Mouse (Mus musculus): Measurements from ENCODE around the gene Arsk. TPM values are rescaled to one million over a fixed set of nuclear protein-coding genes. Genes with fewer than 3 reads are reported as not detected.

Arsk gene
- total and polyA plus RNA-seq, 2 experiments from 2014 or later = 1.4 to 2.4 TPM

DNA sequence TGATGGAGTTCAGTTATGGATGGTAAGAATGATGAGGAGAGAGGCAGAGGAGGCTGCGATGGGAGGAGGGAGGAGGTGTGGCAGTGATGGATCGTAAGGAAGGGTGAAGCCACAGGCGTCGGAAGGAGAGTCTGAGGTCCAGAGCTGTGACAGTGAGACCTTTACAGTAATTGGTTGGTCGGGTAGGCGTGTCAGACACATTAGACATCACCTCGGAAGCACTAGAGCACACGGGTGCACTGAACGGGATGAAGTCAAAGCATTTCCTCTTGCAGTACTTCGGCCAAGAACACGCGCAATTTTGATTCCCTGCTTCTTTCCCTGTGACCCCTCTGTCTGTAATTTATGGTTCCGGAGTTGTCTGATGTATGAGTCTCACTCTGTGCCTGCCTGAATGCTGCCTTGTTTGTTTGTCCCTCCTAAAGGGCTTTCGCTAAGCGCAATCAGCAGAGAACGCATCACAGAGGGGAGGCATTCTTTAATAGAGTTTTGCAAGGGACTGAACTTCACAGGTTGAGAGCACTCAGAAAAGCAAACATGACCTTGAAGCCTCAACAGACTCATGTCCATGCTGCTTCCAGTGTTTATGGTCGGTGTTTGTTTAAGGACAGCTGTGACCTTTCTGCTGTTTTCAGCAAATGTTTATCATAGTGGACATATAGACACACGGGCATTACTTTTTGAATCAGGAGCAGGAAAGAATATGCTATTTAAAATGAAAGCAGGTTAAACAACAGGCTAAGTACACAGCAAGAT is 10.8 kb upstream of the Arsk start:
- Histone ChIP-seq H3K9me3 (replicated peaks; ENCODE audit: control insufficient read depth, low read length) (no peaks in the 10 kb centered on the region), H3K9ac (replicated peaks; ENCODE audit: low read depth, low read length) (no peak overlapping the region), H3K36me3 (replicated peaks; ENCODE audit: control insufficient read depth, insufficient read depth, low read length) (peaks cover 45% of the 10 kb centered on the region), H3K4me2 (ENCODE audit: low read depth, low read length) (no peak overlapping the region), H3K27ac (ENCODE audit: low read depth) (no peak overlapping the region), H3K27me3 (ENCODE audit: control insufficient read depth, insufficient read depth, low read length) (no peaks in the 10 kb centered on the region), H3K4me1 (ENCODE audit: control insufficient read depth, insufficient read depth) (no peaks in the 10 kb centered on the region), H3K4me3 (ENCODE audit: low read depth, low read length) (no peak overlapping the region)
- DNase-seq (ENCODE audit: low spot score) = no peak
- TF ChIP-seq EP300 (IDR thresholded peaks at IDR 0.05; ENCODE audit: low read depth) (no peak), CTCF (IDR thresholded peaks at IDR 0.05; ENCODE audit: low read depth) (no peak)
- 85% methylated on average over 18 of the region's 18 CpGs for whole genome bisulfite sequencing
- no peak for ATAC-seq (ENCODE audit: insufficient read depth, low read depth)

DNA sequence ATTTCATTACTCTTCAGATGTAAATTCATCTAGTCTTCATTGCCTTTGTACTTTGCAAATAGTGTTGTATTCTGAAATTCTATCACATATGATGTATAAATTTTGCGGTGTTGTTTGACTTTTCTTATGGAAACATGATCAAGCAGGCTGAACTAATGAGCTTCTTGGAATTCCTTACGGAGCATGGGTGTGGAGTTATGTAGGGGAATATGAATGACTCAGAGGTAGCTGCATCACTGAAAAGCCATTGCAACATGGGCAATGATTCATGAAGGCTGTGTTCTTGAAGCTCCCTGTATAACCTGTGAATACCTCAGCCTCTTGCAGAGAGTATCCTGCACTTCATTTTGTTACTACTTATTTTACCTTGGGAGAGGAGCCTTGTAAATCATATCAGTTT is 3.5 kb upstream of the Arsk start:
- Histone ChIP-seq H3K9me3 (replicated peaks; ENCODE audit: control insufficient read depth, low read length) (no peaks in the 10 kb centered on the region), H3K36me3 (replicated peaks; ENCODE audit: control insufficient read depth, insufficient read depth, low read length) (no peaks in the 10 kb centered on the region), H3K27me3 (ENCODE audit: control insufficient read depth, insufficient read depth, low read length) (no peaks in the 10 kb centered on the region), H3K27ac (ENCODE audit: low read depth) (no peak overlapping the region), H3K4me3 (ENCODE audit: low read depth, low read length) (no peak overlapping the region), H3K4me1 (ENCODE audit: control insufficient read depth, insufficient read depth) (peaks cover 9% of the 10 kb centered on the region; the same call in 1 of the 2 replicates), H3K9ac (replicated peaks; ENCODE audit: low read depth, low read length) (no peak overlapping the region), H3K4me2 (ENCODE audit: low read depth, low read length) (no peak overlapping the region)
- TF ChIP-seq EP300 (IDR thresholded peaks at IDR 0.05; ENCODE audit: low read depth) (no peak), CTCF (IDR thresholded peaks at IDR 0.05; ENCODE audit: low read depth) (no peak)
- ATAC-seq (ENCODE audit: insufficient read depth, low read depth) (no peak), DNase-seq (ENCODE audit: low spot score) (no peak)
- WGBS = 95% methylated on average over 2 of the region's 2 CpGs

DNA sequence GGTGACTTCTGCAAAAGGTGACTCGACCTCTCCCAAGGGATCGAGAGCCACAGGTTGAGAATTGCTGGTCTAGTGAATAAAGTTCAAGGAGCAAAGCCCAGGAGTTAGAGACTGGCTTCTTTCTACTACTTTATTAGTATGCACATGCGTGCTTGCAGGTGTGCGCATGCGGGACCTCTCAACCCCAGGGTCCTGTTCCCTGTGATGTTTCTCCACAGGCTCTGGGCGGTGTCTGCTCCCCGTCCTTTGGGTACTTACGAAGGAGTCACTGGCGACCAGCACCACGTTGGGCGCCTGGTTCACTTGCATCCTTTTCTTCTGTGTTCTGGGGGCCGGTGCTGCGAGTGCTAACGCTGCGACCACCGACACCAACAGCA is 356 bp downstream of the Arsk start:
- peak overlapping the region; percentile 59; the same call in 1 of the 2 replicates for H3K9ac ChIP-seq (replicated peaks; ENCODE audit: low read depth, low read length)
- H3K27me3 ChIP-seq (ENCODE audit: control insufficient read depth, insufficient read depth, low read length) = no peaks in the 10 kb centered on the region
- H3K4me1 ChIP-seq (ENCODE audit: control insufficient read depth, insufficient read depth) = peaks cover 9% of the 10 kb centered on the region; the same call in 1 of the 2 replicates
- no peak for TF ChIP-seq CTCF (IDR thresholded peaks at IDR 0.05; ENCODE audit: low read depth)
- no peak for TF ChIP-seq EP300 (IDR thresholded peaks at IDR 0.05; ENCODE audit: low read depth)
- peak; percentile 75 for ATAC-seq (ENCODE audit: insufficient read depth, low read depth)
- H3K36me3 ChIP-seq (replicated peaks; ENCODE audit: control insufficient read depth, insufficient read depth, low read length) = no peaks in the 10 kb centered on the region
- H3K27ac ChIP-seq (ENCODE audit: low read depth) = peak overlapping the region; percentile 63
- peak; percentile 30 for DNase-seq (ENCODE audit: low spot score)
- H3K9me3 ChIP-seq (replicated peaks; ENCODE audit: control insufficient read depth, low read length) = no peaks in the 10 kb centered on the region
- 5% methylated on average over 16 of the region's 16 CpGs for WGBS
- peak overlapping the region; percentile 68 for H3K4me2 ChIP-seq (ENCODE audit: low read depth, low read length)
- peak overlapping the region; percentile 76 for H3K4me3 ChIP-seq (ENCODE audit: low read depth, low read length)

DNA sequence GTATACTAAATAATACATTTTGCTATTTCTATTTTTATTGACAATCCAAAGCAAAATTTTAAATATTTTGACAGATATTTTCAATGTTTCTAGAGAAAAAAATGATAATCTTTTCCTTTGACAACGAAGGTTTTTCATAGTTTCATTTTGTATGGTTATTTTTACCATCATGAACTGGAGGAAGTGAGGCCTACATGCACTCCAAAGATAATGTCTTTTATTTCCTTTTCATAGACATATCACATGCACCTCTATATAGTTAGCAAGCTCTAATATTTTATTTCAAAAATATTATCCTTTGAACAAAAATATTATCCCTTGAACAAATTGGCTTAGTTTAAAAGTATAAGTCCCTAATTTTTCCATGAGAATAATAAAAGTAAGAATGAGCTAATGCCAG is 24.1 kb downstream of the Arsk start:
- WGBS = 49% methylated on average over 1 of the region's 1 CpGs
- Histone ChIP-seq H3K4me3 (ENCODE audit: low read depth, low read length) (no peak overlapping the region), H3K36me3 (replicated peaks; ENCODE audit: control insufficient read depth, insufficient read depth, low read length) (no peaks in the 10 kb centered on the region), H3K9ac (replicated peaks; ENCODE audit: low read depth, low read length) (no peak overlapping the region), H3K27ac (ENCODE audit: low read depth) (no peak overlapping the region), H3K4me1 (ENCODE audit: control insufficient read depth, insufficient read depth) (no peaks in the 10 kb centered on the region), H3K4me2 (ENCODE audit: low read depth, low read length) (no peak overlapping the region), H3K9me3 (replicated peaks; ENCODE audit: control insufficient read depth, low read length) (no peaks in the 10 kb centered on the region), H3K27me3 (ENCODE audit: control insufficient read depth, insufficient read depth, low read length) (no peaks in the 10 kb centered on the region)
- TF ChIP-seq EP300 (IDR thresholded peaks at IDR 0.05; ENCODE audit: low read depth) = no peak
- no peak for TF ChIP-seq CTCF (IDR thresholded peaks at IDR 0.05; ENCODE audit: low read depth)
- no peak for ATAC-seq (ENCODE audit: insufficient read depth, low read depth)
- DNase-seq (ENCODE audit: low spot score) = no peak

DNA sequence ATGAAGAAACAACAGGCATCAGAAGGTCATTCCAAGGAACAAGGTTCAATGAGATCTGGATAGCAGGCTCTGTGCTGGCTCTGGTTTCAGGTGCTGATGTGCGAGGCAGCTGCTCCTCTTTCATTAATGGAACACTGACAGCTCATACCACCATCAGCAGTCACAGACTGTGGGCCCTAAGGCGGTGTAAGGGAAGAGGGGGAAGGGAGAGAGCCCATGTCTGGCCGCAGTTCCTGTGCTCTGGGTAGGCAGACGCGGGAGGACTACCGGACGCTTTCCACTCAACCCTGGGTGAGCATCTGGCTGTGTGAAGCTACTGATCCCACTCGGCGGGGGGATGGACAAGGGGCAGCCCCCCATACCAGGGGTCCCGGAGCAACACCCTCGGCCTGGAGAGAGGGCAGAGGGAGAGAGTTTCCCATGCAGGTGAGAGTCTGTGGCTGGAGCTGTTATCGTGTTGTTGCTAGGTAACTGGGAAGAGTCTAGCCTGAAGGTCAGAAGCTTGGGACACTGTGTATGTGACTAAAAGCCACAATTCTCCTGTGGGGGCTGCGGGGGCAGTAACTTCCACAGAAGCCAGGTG is 34.0 kb downstream of the Arsk start:
- no peaks in the 10 kb centered on the region for H3K27me3 ChIP-seq (ENCODE audit: control insufficient read depth, insufficient read depth, low read length)
- H3K4me3 ChIP-seq (ENCODE audit: low read depth, low read length) = no peak overlapping the region
- TF ChIP-seq CTCF (IDR thresholded peaks at IDR 0.05; ENCODE audit: low read depth) = no peak
- TF ChIP-seq EP300 (IDR thresholded peaks at IDR 0.05; ENCODE audit: low read depth) = no peak
- no peak for DNase-seq (ENCODE audit: low spot score)
- H3K9ac ChIP-seq (replicated peaks; ENCODE audit: low read depth, low read length) = no peak overlapping the region
- peaks cover 12% of the 10 kb centered on the region for H3K36me3 ChIP-seq (replicated peaks; ENCODE audit: control insufficient read depth, insufficient read depth, low read length)
- H3K27ac ChIP-seq (ENCODE audit: low read depth) = no peak overlapping the region
- H3K9me3 ChIP-seq (replicated peaks; ENCODE audit: control insufficient read depth, low read length) = no peaks in the 10 kb centered on the region
- WGBS = 75% methylated on average over 13 of the region's 13 CpGs
- ATAC-seq (ENCODE audit: insufficient read depth, low read depth) = no peak
- H3K4me2 ChIP-seq (ENCODE audit: low read depth, low read length) = no peak overlapping the region
- no peaks in the 10 kb centered on the region for H3K4me1 ChIP-seq (ENCODE audit: control insufficient read depth, insufficient read depth)

Data from heart, postnatal 0 days (tissue).